Comparison of ENCODE assay signal across 10 mouse cellular contexts in genomic region chr10:79856280-79856679, GRCm38 (mm10). TPM values are rescaled to one million over a fixed set of nuclear protein-coding genes. Genes with fewer than 3 reads are reported as not detected.
DNase-seq lines count a peak whose midpoint lies in the region; ATAC-seq and TF ChIP-seq lines count a peak whose summit lies in the region.
"Had no signal": no experiment of that assay in that cellular context is flagged by ENCODE, and none has a peak within 500 bp of the region (broad histone marks: within the 10 kb centered on the region; RNA-seq: fewer than 3 reads in every experiment).

No protein-coding gene starts in this region.

- no peak for DNase-seq in heart, postnatal 36 days
- DNase-seq in ES-E14 (ENCODE audit: low read depth, low spot score): no peak
- DNase-seq in adrenal gland, adult 8-10 months: no peak
- no peak for DNase-seq in adrenal gland, postnatal 25 days

- in situ Hi-C loops in ES-E14 (cut with MboI; ENCODE audit: low sequenced_read_pairs in 2 of 2, unreplicated experiment in 2 of 2): no loop called here

- peaks cover 51% of the 10 kb centered on the region for H3K36me3 ChIP-seq in heart, embryonic 13.5 days
- peaks cover 55% of the 10 kb centered on the region for H3K36me3 ChIP-seq in ES-E14 (ENCODE audit: control insufficient read depth, insufficient read depth, low read length, poor library complexity, severe bottlenecking)
- peaks cover 22% of the 10 kb centered on the region for H3K36me3 ChIP-seq in forebrain, embryonic 16.5 days (ENCODE audit: control insufficient read depth, insufficient read depth)
- peaks cover 41% of the 10 kb centered on the region for H3K36me3 ChIP-seq in liver, embryonic 16.5 days (ENCODE audit: control insufficient read depth, insufficient read depth)

- peak overlapping the region; percentile 93 for H3K9ac ChIP-seq in heart, embryonic 13.5 days
- H3K9ac ChIP-seq in ES-E14 (ENCODE audit: insufficient read depth, low read depth, low read length, poor library complexity, severe bottlenecking): peak overlapping the region; percentile 98; the same call in 1 of the 2 replicates
- peak overlapping the region; percentile 95 for H3K9ac ChIP-seq in forebrain, embryonic 16.5 days (replicated peaks; ENCODE audit: low read depth, low read length)
- H3K9ac ChIP-seq in liver, embryonic 16.5 days (ENCODE audit: low read depth, low read length): peak overlapping the region; percentile 93

- peak overlapping the region; percentile 83 for H3K4me3 ChIP-seq in heart, embryonic 13.5 days
- H3K4me3 ChIP-seq in ES-E14 (ENCODE audit: insufficient read depth in 1 of 2, low read depth in 1 of 2, low read length in 2 of 2, poor library complexity in 1 of 2, severe bottlenecking in 1 of 2): peak overlapping the region; percentile 94 to 95
- H3K4me3 ChIP-seq in forebrain, embryonic 16.5 days (replicated peaks; ENCODE audit: low read length): peak overlapping the region; percentile 97
- peak overlapping the region; percentile 98 for H3K4me3 ChIP-seq in liver, embryonic 16.5 days (ENCODE audit: low read depth, low read length)

- H3K27ac ChIP-seq in heart, embryonic 13.5 days (replicated peaks): peak overlapping the region; percentile 100
- H3K27ac ChIP-seq in ES-E14 (ENCODE audit: insufficient read depth, low read depth, low read length, poor library complexity, severe bottlenecking): no peak overlapping the region
- peak overlapping the region; percentile 31 for H3K27ac ChIP-seq in forebrain, embryonic 16.5 days (ENCODE audit: low read length)
- peak overlapping the region; percentile 97 for H3K27ac ChIP-seq in liver, embryonic 16.5 days (ENCODE audit: low read length)

- H3K27me3 ChIP-seq in heart, embryonic 13.5 days (replicated peaks): no peaks in the 10 kb centered on the region
- H3K27me3 ChIP-seq in forebrain, embryonic 16.5 days (replicated peaks; ENCODE audit: control insufficient read depth, insufficient read depth, low read length): no peaks in the 10 kb centered on the region
- no peaks in the 10 kb centered on the region for H3K27me3 ChIP-seq in liver, embryonic 16.5 days (ENCODE audit: control insufficient read depth, insufficient read depth, low read depth, low read length)
- H3K27me3 ChIP-seq: Patski had no signal

- peaks cover 71% of the 10 kb centered on the region for H3K4me1 ChIP-seq in heart, embryonic 13.5 days
- H3K4me1 ChIP-seq in ES-E14 (ENCODE audit: control insufficient read depth in 2 of 2, insufficient read depth in 2 of 2, low read length in 2 of 2, poor library complexity in 1 of 2): peaks cover 0 to 40% of the 10 kb centered on the region in 2 experiments; a peak in 3 of 4 replicates
- H3K4me1 ChIP-seq in forebrain, embryonic 16.5 days (replicated peaks; ENCODE audit: control insufficient read depth, insufficient read depth, low read length): peaks cover 60% of the 10 kb centered on the region
- H3K4me1 ChIP-seq in liver, embryonic 16.5 days (ENCODE audit: control insufficient read depth, low read depth, low read length): peaks cover 58% of the 10 kb centered on the region

- H3K4me2 ChIP-seq in heart, embryonic 13.5 days: peak overlapping the region; percentile 99
- H3K4me2 ChIP-seq in forebrain, embryonic 16.5 days (ENCODE audit: low read length): peak overlapping the region; percentile 96
- peak overlapping the region; percentile 84 for H3K4me2 ChIP-seq in liver, embryonic 16.5 days (ENCODE audit: low read depth, low read length)

- intact Hi-C loops in heart, postnatal 36 days (cut with DNase I): no loop called here

- H3K9me3 ChIP-seq in heart, embryonic 13.5 days: no peaks in the 10 kb centered on the region
- H3K9me3 ChIP-seq in ES-E14 (ENCODE audit: control insufficient read depth, insufficient read depth, low read depth, low read length): no peaks in the 10 kb centered on the region
- no peaks in the 10 kb centered on the region for H3K9me3 ChIP-seq in forebrain, embryonic 16.5 days (ENCODE audit: control insufficient read depth, low read length)
- no peaks in the 10 kb centered on the region for H3K9me3 ChIP-seq in liver, embryonic 16.5 days (replicated peaks; ENCODE audit: control insufficient read depth, low read length)

- ATAC-seq in heart, embryonic 13.5 days (ENCODE audit: extremely low read depth, insufficient number of reproducible peaks, low FRiP score, low TSS enrichment): no peak
- ATAC-seq in forebrain, embryonic 16.5 days: no peak
- ATAC-seq in liver, embryonic 16.5 days (ENCODE audit: low read depth): no peak
- ATAC-seq in frontal cortex, adult (ENCODE audit: low TSS enrichment): no peak
- ATAC-seq: Patski had no signal

- 26% methylated on average over 6 of the region's 6 CpGs for WGBS in heart, embryonic 13.5 days
- WGBS in forebrain, embryonic 16.5 days: 31% methylated on average over 6 of the region's 6 CpGs
- WGBS in liver, embryonic 16.5 days (ENCODE audit: insufficient replicate concordance): 27% methylated on average over 6 of the region's 6 CpGs

TF ChIP-seq in ES-E14, 5 proteins besides CTCF, POLR2A, EP300 and RAD21:
- no peak for TF ChIP-seq MAFK (IDR thresholded peaks at IDR 0.05; ENCODE audit: insufficient read depth, low read depth, low read length)
- TF ChIP-seq ZC3H11A (IDR thresholded peaks at IDR 0.05; ENCODE audit: borderline replicate concordance, low read depth, low read length): no peak
- TF ChIP-seq CHD2 (IDR thresholded peaks at IDR 0.05; ENCODE audit: low read depth, low read length): no peak
- TF ChIP-seq ZNF384 (IDR thresholded peaks at IDR 0.05; ENCODE audit: low read depth, low read length): no peak
- no peak for TF ChIP-seq HCFC1 (IDR thresholded peaks at IDR 0.05; ENCODE audit: borderline replicate concordance, insufficient read depth, low read length)

RNA-seq across cellular contexts. Expression of gene Ptbp1, which starts 2.1 kb away (rescaled TPM):
- 122 and 141 TPM in 2 replicates for polyA plus RNA-seq in heart, embryonic 13.5 days (2015; fragmentation: Nextera tagmentation; extraction: Ambion mirVana)
- total RNA-seq in heart, postnatal 36 days (2021): 10 to 100 TPM; 50.9 to 51.2 TPM
- total RNA-seq in ES-E14 (2012; rRNA removed): 403 and 408 TPM in 2 replicates
- 98.3 and 107 TPM in 2 replicates for polyA plus RNA-seq in forebrain, embryonic 16.5 days (2015; fragmentation: Nextera tagmentation; extraction: Ambion mirVana)
- polyA plus RNA-seq in liver, embryonic 16.5 days (2015; fragmentation: Nextera tagmentation; extraction: Ambion mirVana): 112 and 124 TPM in 2 replicates
- 100 to 1,000 TPM; 249 to 275 (median 255) TPM for total RNA-seq in adrenal gland, adult 8-10 months (2022)
- 224 and 249 TPM in 2 replicates for total RNA-seq in adrenal gland, postnatal 25 days (2021)

RNA-seq across cellular contexts. Expression of gene Prtn3, which starts 18.0 kb away (rescaled TPM):
- 2.5 and 2.6 TPM in 2 replicates for polyA plus RNA-seq in heart, embryonic 13.5 days (2015; fragmentation: Nextera tagmentation; extraction: Ambion mirVana)
- total RNA-seq in heart, postnatal 36 days (2021): not detected
- total RNA-seq in ES-E14 (2012; rRNA removed): 1.0 and 1.3 TPM in 2 replicates
- polyA plus RNA-seq in forebrain, embryonic 16.5 days (2015; fragmentation: Nextera tagmentation; extraction: Ambion mirVana): 12.4 and 15.3 TPM in 2 replicates
- polyA plus RNA-seq in liver, embryonic 16.5 days (2015; fragmentation: Nextera tagmentation; extraction: Ambion mirVana): 96.8 and 106 TPM in 2 replicates
- under 1 TPM in 1 of 4 experiments, not detected in 3; 0.35 TPM for total RNA-seq in adrenal gland, adult 8-10 months (2022)
- total RNA-seq in adrenal gland, postnatal 25 days (2021): not detected in 2 replicates

RNA-seq across cellular contexts. Expression of gene Plppr3, which starts 18.2 kb away (rescaled TPM):
- polyA plus RNA-seq in heart, embryonic 13.5 days (2015; fragmentation: Nextera tagmentation; extraction: Ambion mirVana): 15.8 and 16.4 TPM in 2 replicates
- not detected for total RNA-seq in heart, postnatal 36 days (2021)
- total RNA-seq in ES-E14 (2012; rRNA removed): 3.7 and 7.8 TPM in 2 replicates
- 415 and 495 TPM in 2 replicates for polyA plus RNA-seq in forebrain, embryonic 16.5 days (2015; fragmentation: Nextera tagmentation; extraction: Ambion mirVana)
- 4.8 and 5.1 TPM in 2 replicates for polyA plus RNA-seq in liver, embryonic 16.5 days (2015; fragmentation: Nextera tagmentation; extraction: Ambion mirVana)
- total RNA-seq in adrenal gland, adult 8-10 months (2022): 1 to 10 TPM; 1.7 to 4.3 (median 3.0) TPM
- 0.49 and 1.2 TPM in 2 replicates for total RNA-seq in adrenal gland, postnatal 25 days (2021)

RNA-seq across cellular contexts. Expression of gene Elane, which starts 29.8 kb away (rescaled TPM):
- 0.25 and 0.96 TPM in 2 replicates for polyA plus RNA-seq in heart, embryonic 13.5 days (2015; fragmentation: Nextera tagmentation; extraction: Ambion mirVana)
- not detected for total RNA-seq in heart, postnatal 36 days (2021)
- not detected in 2 replicates for total RNA-seq in ES-E14 (2012; rRNA removed)
- not detected in 2 replicates for polyA plus RNA-seq in forebrain, embryonic 16.5 days (2015; fragmentation: Nextera tagmentation; extraction: Ambion mirVana)
- 204 and 208 TPM in 2 replicates for polyA plus RNA-seq in liver, embryonic 16.5 days (2015; fragmentation: Nextera tagmentation; extraction: Ambion mirVana)
- total RNA-seq in adrenal gland, adult 8-10 months (2022): not detected
- total RNA-seq in adrenal gland, postnatal 25 days (2021): not detected in 2 replicates
- polyA plus RNA-seq: Patski had no signal

RNA-seq across cellular contexts. Expression of gene Cfd, which starts 34.4 kb away (rescaled TPM):
- polyA plus RNA-seq in heart, embryonic 13.5 days (2015; fragmentation: Nextera tagmentation; extraction: Ambion mirVana): not detected in 2 replicates
- 10 to 100 TPM; 11.6 to 63.9 TPM for total RNA-seq in heart, postnatal 36 days (2021)
- total RNA-seq in ES-E14 (2012; rRNA removed): not detected in 2 replicates
- not detected in 2 replicates for polyA plus RNA-seq in forebrain, embryonic 16.5 days (2015; fragmentation: Nextera tagmentation; extraction: Ambion mirVana)
- polyA plus RNA-seq in liver, embryonic 16.5 days (2015; fragmentation: Nextera tagmentation; extraction: Ambion mirVana): not detected in 2 replicates
- total RNA-seq in adrenal gland, adult 8-10 months (2022): 1,000 to 10,000 TPM in 2 of 4 experiments, 100 to 1,000 TPM in 2; 123 to 1,857 (median 821) TPM
- 420 and 469 TPM in 2 replicates for total RNA-seq in adrenal gland, postnatal 25 days (2021)
- total RNA-seq: hematopoietic stem cell, adult 5-6 weeks had no signal
- polyA plus RNA-seq: Patski had no signal
